Mouse (Mus musculus) intestine, postnatal 0 days (tissue): ENCODE data around the gene Pus1. TPM values are rescaled to one million over a fixed set of nuclear protein-coding genes. Genes with fewer than 3 reads are reported as not detected.

Source experiments
- ATAC-seq: fragments of 200-750 bp; cut with Nextera tagmentation; 2 replicates; pipeline ENCODE4 v1.8.0; 2017; ENCODE audit warnings: mild to moderate bottlenecking, moderate TSS enrichment, moderate library complexity
- H3K27ac ChIP-seq: fragments of 300-500 bp; sonication (generic); 2 replicates; pipeline ENCODE4 v1.5.1; 2014; ENCODE audit warnings: mild to moderate bottlenecking, low read depth, low read length, moderate library complexity
- H3K27me3 ChIP-seq: fragments of 300-500 bp; sonication (generic); replicated peaks from 2 replicates; pipeline ENCODE4 v1.6.1; 2014; ENCODE audit warnings: low read length, mixed read lengths; ENCODE audit not compliant: control insufficient read depth, insufficient read depth
- H3K36me3 ChIP-seq: fragments of 300-500 bp; sonication (generic); 2 replicates; pipeline ENCODE4 v1.6.1; 2014; ENCODE audit warnings: mild to moderate bottlenecking, moderate library complexity; ENCODE audit not compliant: control insufficient read depth, insufficient read depth
- H3K4me1 ChIP-seq: fragments of 300-500 bp; sonication (generic); replicated peaks from 2 replicates; pipeline ENCODE4 v1.6.1; 2014; ENCODE audit warnings: antibody characterized with exemption, low read length, mixed read lengths; ENCODE audit not compliant: control insufficient read depth, insufficient read depth
- H3K4me2 ChIP-seq: fragments of 300-500 bp; sonication (generic); replicated peaks from 2 replicates; pipeline ENCODE4 v1.6.1; 2014; ENCODE audit warnings: low read depth, mild to moderate bottlenecking, moderate library complexity
- H3K4me3 ChIP-seq: fragments of 300-500 bp; sonication (generic); 2 replicates; pipeline ENCODE4 v1.5.1; 2014; ENCODE audit warnings: low read depth, low read length
- H3K9ac ChIP-seq: fragments of 300-500 bp; sonication (generic); 2 replicates; pipeline ENCODE4 v1.6.1; 2014; ENCODE audit warnings: mild to moderate bottlenecking, low read depth, low read length
- H3K9me3 ChIP-seq: fragments of 300-500 bp; sonication (generic); 2 replicates; pipeline ENCODE4 v1.6.1; 2016; ENCODE audit warnings: mixed run types; ENCODE audit not compliant: control insufficient read depth
- CTCF ChIP-seq: sonication (generic); IDR thresholded peaks from 2 replicates; pipeline ENCODE4 v1.5.1; 2016; ENCODE audit warnings: low read depth, mild to moderate bottlenecking, control low read depth, antibody characterized with exemption, moderate library complexity
- WGBS: fragments of 180-500 bp; shearing (Covaris S2); extraction: QIAGEN DNeasy Blood & Tissue Kit; methylation state at CpG from one replicate; pipeline ENCODE4 v1.1.7; 2014; 5-methylcytosine and 5-hydroxymethylcytosine counted together
- polyA plus RNA-seq: library from polyadenylated mRNA; unstranded; fragments of >200 nt; fragmentation: Nextera tagmentation; extraction: Ambion mirVana; gene quantifications from 2 replicates; pipeline ENCODE4 v1.2.1, GENCODE M21; 2015

Pus1 gene
- polyA plus RNA-seq, 1 experiment from 2014 or later = 30.5 TPM

- no peaks in the 10 kb centered on the region for H3K27me3 ChIP-seq
- H3K9ac ChIP-seq = no peak overlapping the region
- H3K4me3 ChIP-seq = no peak overlapping the region
- peaks cover 61% of the 10 kb centered on the region for H3K36me3 ChIP-seq
- H3K27ac ChIP-seq = no peak overlapping the region
- 67% methylated on average over 11 of the region's 11 CpGs for WGBS
- H3K4me2 ChIP-seq = no peak overlapping the region
- peak; percentile 65 for ATAC-seq
- H3K4me1 ChIP-seq = no peaks in the 10 kb centered on the region
- no peaks in the 10 kb centered on the region for H3K9me3 ChIP-seq
- peak; percentile 62 for TF ChIP-seq CTCF
These were observed 5.8 kb upstream of the Pus1 start for GRCm38 (mm10) chr5:110786081-110786835.

GRCm38 (mm10) chr5:110783150-110783549 is 2.7 kb upstream of the Pus1 start:
- Histone ChIP-seq H3K9me3 (no peaks in the 10 kb centered on the region), H3K27me3 (no peaks in the 10 kb centered on the region), H3K4me1 (0 out of 2 replicates have a peak, but pooled peaks cover 3% of the 10 kb centered on the region), H3K27ac (no peak overlapping the region), H3K4me2 (no peak overlapping the region), H3K9ac (no peak overlapping the region), H3K4me3 (no peak overlapping the region), H3K36me3 (peaks cover 32% of the 10 kb centered on the region)
- no peak for TF ChIP-seq CTCF
- 74% methylated on average over 8 of the region's 8 CpGs for WGBS
- ATAC-seq = no peak

GRCm38 (mm10) chr5:110781529-110782238 is 1.2 kb upstream of the Pus1 start:
- H3K9ac ChIP-seq = no peak overlapping the region
- H3K9me3 ChIP-seq = no peaks in the 10 kb centered on the region
- WGBS = 53% methylated on average over 7 of the region's 7 CpGs

GRCm38 (mm10) chr5:110780761-110781528 is 486 bp upstream of the Pus1 start:
- no peaks in the 10 kb centered on the region for H3K9me3 ChIP-seq
- 0 out of 2 replicates have a peak, but pooled peaks cover 3% of the 10 kb centered on the region for H3K4me1 ChIP-seq
- H3K27me3 ChIP-seq = no peaks in the 10 kb centered on the region
- peak overlapping the region; percentile 75 for H3K4me3 ChIP-seq
- 54% methylated on average over 10 of the region's 10 CpGs for WGBS
- H3K9ac ChIP-seq = peak overlapping the region; percentile 74
- peak overlapping the region; percentile 72 for H3K4me2 ChIP-seq
- peaks cover 24% of the 10 kb centered on the region for H3K36me3 ChIP-seq
- TF ChIP-seq CTCF = no peak
- peak overlapping the region; percentile 78 for H3K27ac ChIP-seq
- ATAC-seq = no peak

More at GRCm38 (mm10) chr5:110781529-110782238, 1.2 kb upstream of the Pus1 start:
- peaks cover 26% of the 10 kb centered on the region for H3K36me3 ChIP-seq
- ATAC-seq = no peak
- TF ChIP-seq CTCF = no peak
- H3K4me2 ChIP-seq = no peak overlapping the region
- H3K27ac ChIP-seq = no peak overlapping the region
- no peaks in the 10 kb centered on the region for H3K27me3 ChIP-seq
- no peak overlapping the region for H3K4me3 ChIP-seq
- 0 out of 2 replicates have a peak, but pooled peaks cover 3% of the 10 kb centered on the region for H3K4me1 ChIP-seq

GRCm38 (mm10) chr5:110779276-110779997 is 1.0 kb downstream of the Pus1 start:
- WGBS = 13% methylated on average over 15 of the region's 15 CpGs
- peak overlapping the region; percentile 74 for H3K9ac ChIP-seq
- H3K27me3 ChIP-seq = no peaks in the 10 kb centered on the region
- TF ChIP-seq CTCF = no peak
- peak overlapping the region; percentile 78 for H3K27ac ChIP-seq
- ATAC-seq = 0 out of 2 replicates have a peak, but pooled peaks have one; percentile 3
- 0 out of 2 replicates have a peak, but pooled peaks cover 3% of the 10 kb centered on the region for H3K4me1 ChIP-seq
- H3K4me3 ChIP-seq = peak overlapping the region; percentile 75
- peak overlapping the region; percentile 72 for H3K4me2 ChIP-seq
- H3K36me3 ChIP-seq = peaks cover 25% of the 10 kb centered on the region
- H3K9me3 ChIP-seq = no peaks in the 10 kb centered on the region
